In genomic region chr6:32493557-32493956, GRCm38 (mm10) we compare ENCODE assay signal across 8 mouse cellular contexts.
DNase-seq lines count a peak whose midpoint lies in the region; ATAC-seq lines count a peak whose summit lies in the region.

No protein-coding gene starts in this region.

- no peak for ATAC-seq in activated CD4-positive, CD25-positive, alpha-beta regulatory T cell, adult 4 months

- peak overlapping the region; percentile 19 for H3K4me3 ChIP-seq in heart, embryonic 10.5 days

- H3K27ac ChIP-seq in heart, embryonic 10.5 days = peak overlapping the region; percentile 77

- peaks cover 31% of the 10 kb centered on the region for H3K4me1 ChIP-seq in heart, embryonic 10.5 days

- H3K27me3 ChIP-seq in heart, embryonic 10.5 days (ENCODE audit: insufficient read depth, poor library complexity, severe bottlenecking) = no peaks in the 10 kb centered on the region

- no peaks in the 10 kb centered on the region for H3K9me3 ChIP-seq in heart, embryonic 10.5 days

- peak; percentile 37 for DNase-seq in embryo, embryonic 11 days
- no peak for DNase-seq in embryo, embryonic 10.5 days (ENCODE audit: low spot score)
- DNase-seq in heart, embryonic 10.5 days (ENCODE audit: low spot score) = no peak
- peak; percentile 52 for DNase-seq in kidney, postnatal 14 days
- DNase-seq in lung, postnatal 36 days = peak; percentile 74
- no peak for DNase-seq in Muller cell, postnatal 12 days (ENCODE audit: inconsistent ontology term)
- no peak for DNase-seq in B cell, adult 2 months

- H3K36me3 ChIP-seq in heart, embryonic 10.5 days = peaks cover 9% of the 10 kb centered on the region; the same call in 1 of the 2 replicates

- WGBS in heart, embryonic 10.5 days = 21% methylated on average over 5 of the region's 5 CpGs

Comparison
In these comparisons a context has a peak if more than half of its experiments do, and no peak if none do; other contexts are left out.
1. DNase-seq: peak in embryo, embryonic 11 days (single experiment), kidney, postnatal 14 days (single experiment) and lung, postnatal 36 days (single experiment); none in embryo, embryonic 10.5 days (single experiment), heart, embryonic 10.5 days (single experiment), Muller cell, postnatal 12 days (single experiment) and B cell, adult 2 months (0 of 2).